Mouse (Mus musculus) adrenal gland, postnatal 10 days (tissue): ENCODE measurements around the gene 3110082J24Rik. TPM values are rescaled to one million over a fixed set of nuclear protein-coding genes. Genes with fewer than 3 reads are reported as not detected.
A peak's percentile ranks its signal among the peaks of the same experiment; 100 is the strongest.

Experiments
- DNase-seq: peaks from one replicate; pipeline ENCODE4 v3.0.0; 2021; ENCODE audit warnings: mixed read lengths
- total RNA-seq, 2 experiments: library from RNA; stranded (reverse); gene quantifications; 2 replicates each; pipeline ENCODE4 v1.2.3; 2021

3110082J24Rik gene
- total RNA-seq, 2 experiments from 2014 or later = not detected

DNA sequence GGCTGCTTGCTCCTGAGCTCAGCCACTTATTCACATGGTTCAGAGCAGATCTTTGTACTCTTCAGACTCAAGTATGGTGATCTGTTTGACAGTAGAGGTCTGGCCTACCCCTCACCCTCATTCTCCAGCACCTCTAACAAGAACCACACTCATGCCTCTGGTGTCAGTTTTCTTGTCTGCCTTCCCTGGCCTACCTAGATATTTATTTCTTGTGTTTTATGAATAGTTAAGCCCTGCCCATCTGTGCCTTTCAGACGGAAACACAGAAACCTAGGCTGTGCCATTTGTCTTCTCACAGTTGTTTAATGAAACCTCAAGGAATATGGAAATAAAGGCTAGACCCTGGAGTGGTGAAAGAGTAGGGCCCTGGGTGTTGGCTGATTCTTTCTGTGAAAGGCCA, 12.1 kb upstream of the 3110082J24Rik start:
- DNase-seq = no peak

DNA sequence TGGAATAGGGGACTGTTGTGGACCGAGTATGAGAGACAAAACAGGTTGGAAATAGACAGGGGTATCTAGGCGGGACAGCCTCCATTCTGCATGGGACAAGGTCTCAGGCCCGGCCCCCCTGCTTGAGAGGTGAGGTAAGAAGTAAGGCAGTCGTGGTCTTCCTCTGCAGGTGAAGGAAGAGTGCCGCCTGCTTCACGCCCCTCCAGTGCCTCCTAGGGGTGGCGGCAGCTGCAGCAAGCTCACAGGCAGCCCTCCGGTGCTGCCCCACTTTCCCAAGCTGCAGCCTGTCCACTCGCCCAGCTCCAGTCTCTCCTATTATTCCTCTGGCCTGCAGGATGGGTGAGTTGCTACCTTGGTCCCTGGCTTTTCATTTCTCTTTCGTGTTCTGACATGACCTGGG, 9.8 kb upstream of the 3110082J24Rik start:
- no peak for DNase-seq

DNA sequence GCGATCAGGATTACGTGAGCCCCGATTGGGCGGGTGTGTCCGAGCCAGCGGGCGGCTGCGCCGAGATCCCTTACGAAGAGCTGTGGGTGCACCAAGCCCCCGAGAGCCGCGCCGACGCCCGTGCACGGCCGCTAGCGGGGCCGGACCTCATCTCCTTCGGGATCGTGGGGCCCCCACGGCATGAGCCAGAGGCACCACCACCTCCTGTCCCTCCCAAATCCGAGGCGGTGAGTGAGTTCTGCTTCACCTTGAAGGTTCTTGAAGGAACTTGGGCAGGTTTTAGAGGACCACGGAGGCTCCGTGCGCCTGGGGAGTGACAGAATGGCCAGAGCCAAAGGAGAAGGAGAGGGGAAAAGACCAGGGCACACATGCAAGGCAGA, 8.9 kb upstream of the 3110082J24Rik start:
- no peak for DNase-seq

DNA sequence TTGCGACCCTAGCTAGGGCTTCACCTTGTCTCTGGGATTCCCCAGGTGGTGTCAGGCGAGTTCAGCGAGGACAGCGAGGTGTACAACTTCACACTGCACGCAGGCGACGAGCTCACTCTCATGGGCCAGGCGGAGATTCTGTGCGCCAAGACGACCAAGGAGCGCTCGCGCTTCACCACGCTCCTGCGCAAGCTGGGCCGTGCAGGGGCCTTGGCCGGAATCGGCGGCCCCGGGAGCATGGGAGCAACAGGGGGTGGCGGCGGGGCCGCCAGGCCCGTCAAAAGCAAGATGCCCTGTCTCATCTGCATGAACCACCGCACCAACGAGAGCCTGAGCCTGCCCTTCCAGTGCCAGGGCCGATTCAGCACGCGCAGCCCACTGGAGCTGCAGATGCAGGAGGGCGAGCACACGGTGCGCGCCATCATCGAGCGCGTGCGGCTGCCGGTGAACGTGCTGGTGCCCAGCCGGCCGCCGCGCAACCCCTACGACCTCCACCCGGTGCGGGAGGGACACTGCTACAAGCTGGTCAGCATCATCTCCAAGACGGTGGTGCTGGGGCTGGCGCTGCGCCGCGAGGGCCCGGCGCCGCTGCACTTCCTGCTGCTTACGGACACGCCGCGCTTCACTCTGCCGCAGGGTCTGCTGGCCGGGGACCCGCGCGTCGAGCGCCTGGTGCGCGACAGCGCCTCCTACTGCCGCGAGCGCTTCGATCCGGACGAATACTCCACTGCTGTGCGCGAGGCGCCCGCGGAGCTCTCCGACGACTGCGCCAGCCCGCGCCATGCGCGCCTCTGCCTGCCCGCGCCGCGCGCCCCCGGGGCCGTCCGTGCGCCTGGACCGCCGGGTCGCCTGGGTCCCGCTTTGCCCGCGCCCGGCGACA, 8.2 kb upstream of the 3110082J24Rik start:
- peak; percentile 82 for DNase-seq

DNA sequence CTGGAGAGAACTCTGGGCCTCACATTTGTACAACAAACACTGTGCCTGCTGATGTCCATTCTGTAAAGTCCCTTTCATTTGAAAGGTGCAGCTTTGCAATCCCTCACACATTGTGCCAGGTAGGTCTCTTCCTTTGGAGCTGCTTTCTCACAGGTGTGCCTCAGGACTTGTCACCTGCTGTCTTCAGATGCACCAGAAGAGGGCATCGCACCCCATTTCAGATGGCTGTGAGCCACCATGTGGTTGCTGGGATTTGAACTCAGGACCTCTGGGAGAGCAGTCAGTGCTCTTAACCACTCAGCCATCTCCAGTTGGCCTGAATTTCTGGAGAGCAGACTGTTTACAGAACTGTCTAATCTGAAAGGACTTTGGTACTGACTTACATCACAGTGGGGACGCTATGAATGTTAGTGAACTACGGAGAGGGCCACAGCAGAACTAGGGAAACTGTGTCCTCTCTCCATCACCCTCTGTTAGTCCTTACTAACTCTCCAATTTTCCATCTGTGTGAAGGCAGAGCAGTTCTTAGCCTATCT, 6.7 kb upstream of the 3110082J24Rik start:
- no peak for DNase-seq

DNA sequence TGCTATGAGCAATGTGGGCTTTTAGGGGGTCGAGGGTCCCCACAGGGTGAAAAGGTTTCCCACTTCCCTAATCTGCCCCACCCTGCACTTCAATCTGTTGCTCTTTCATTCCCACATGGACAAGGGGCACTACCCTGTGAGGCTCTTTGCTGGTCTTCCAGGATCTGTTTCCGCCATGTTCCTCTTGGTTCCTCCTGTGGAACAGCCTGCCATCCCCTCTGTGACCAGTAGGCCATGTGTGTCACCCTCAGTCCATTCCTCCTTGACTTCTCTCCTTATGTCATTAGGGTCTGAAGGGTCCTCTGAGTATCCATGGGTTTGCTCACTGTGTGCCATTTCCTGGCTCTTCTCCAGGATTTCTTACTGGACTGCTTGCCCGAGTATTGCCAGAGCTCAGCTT, 5.9 kb upstream of the 3110082J24Rik start:
- DNase-seq = no peak

DNA sequence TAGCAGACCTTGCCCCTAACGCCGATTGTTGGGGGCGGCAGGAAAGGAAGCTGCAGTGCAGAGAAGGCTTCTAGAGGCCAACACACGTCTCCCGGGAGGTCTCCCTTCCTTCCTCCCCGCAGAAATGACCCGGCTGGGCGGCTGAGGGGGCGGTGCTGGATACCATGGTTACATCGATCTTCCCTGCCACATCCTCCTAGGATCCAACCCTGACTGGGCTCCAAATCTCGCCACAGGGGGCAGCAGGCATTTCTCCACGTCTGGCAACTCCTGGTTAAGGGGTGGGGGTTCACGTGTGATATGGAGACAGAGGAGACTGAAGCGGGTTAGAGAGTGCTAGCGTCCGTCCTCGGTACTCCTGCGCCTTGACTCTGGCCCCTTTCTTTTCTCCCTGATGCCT, 5.2 kb upstream of the 3110082J24Rik start:
- peak; percentile 52 for DNase-seq

DNA sequence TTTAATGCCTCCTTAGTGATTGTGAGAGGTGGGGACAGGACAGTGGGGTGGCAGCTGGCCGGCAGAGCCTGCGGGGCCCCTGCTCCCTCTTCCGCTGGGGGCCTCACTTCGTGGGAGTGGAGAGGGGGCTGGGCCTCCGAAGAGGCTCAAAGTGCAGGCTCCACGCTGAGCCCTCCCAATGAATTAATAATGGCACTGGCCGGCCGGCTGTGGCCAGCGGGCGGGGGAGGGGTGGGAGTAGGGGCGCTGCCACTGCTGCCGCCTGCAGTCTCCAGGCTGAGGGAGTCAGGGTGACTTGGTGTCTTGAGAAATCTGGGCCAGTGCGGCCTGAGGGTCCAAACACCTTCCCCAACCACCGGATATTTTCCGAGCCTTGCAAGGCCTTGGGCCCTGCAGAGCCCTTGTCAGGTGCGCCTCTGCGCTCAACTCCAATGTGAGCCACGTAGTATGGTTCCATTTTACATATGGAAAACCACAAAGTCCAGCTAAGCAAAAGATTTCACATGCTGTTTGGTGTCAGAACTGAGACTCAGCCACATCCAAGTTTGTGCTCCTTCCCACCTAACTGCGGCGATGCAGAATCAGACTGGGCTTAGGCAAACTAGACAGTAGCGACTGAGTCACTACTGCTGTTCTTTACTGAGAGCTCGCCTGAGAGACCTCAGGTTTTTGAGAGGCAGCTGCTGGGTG, 4.6 kb upstream of the 3110082J24Rik start:
- DNase-seq = no peak

DNA sequence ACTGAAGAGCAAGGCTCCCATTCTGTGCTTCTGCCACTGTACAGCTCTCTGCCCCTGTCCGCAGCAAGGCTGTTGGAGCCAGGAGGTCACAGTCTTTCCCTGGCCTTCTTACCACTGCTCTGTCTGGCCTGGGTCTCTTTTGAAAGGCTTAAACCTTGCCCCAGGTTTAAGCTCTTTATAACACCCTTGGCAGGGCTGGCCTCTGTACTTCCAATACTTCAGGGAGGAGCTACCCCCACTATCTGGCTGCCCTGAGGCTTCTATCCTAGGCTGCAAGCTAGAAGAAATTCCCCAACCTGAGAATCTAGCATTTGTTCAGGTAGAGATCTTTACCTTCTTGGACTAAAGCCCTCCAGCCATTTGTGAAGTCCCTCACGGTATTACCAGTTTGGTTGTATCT, 4.0 kb upstream of the 3110082J24Rik start:
- no peak for DNase-seq

DNA sequence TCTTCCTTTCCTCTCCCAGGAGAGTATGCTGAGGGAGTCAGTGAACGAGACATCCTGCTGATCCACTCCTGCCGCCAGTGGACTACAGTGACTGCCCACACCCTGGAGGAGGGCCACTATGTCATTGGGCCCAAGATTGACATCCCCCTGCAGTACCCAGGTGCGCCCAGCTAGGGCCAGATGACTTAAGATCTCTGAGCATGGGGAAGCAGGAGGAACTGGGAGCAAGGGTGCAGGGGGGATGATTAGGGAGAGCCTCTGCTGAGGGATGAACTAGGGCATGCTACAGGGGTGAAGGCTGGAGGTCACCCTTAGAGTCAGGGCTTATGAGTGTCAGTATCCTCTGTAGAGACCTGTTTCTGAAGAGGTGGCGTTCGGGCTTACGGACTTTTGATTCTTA, 2.3 kb upstream of the 3110082J24Rik start:
- no peak for DNase-seq

DNA sequence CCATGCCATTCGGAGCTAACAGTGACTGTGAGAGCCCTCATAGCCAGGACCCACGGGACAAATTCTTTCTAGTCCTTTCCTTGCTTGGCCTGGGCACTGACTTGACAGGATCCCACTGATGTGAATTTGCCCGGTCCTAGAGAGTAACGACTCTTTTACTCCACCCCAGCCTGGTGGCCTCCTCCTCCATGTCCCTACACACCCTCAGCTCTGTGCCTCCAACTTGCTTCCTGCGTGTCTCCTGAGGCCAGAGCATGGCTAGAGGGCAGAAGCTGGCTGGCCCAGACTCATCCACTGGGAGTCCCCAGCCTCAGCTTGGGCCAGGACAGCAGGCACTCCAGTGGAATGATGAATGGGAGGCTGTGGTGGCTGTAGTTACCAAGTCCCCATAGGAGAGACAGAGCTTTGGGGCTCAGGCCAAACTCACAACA, 1.7 kb upstream of the 3110082J24Rik start:
- peak; percentile 68 for DNase-seq

DNA sequence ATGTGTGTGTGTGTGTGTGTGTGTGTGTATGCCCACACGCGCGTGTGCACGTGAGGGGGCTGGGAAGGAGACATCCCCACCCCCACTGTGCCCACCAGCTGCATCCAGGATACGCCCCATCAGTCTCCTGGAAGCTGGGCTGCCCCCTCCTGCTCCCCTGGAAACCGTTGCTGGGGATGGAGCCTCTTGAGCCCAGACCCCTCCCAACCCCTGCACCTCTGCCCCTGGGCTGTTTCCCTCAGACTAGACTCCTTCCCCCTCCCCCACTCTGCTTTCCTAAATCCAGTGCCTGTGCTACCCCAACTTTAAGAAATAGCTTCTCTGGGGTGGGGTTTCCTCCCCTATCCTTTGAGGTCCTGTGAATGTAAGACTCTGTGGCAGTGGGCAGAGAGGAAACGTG, 1.3 kb upstream of the 3110082J24Rik start:
- no peak for DNase-seq

DNA sequence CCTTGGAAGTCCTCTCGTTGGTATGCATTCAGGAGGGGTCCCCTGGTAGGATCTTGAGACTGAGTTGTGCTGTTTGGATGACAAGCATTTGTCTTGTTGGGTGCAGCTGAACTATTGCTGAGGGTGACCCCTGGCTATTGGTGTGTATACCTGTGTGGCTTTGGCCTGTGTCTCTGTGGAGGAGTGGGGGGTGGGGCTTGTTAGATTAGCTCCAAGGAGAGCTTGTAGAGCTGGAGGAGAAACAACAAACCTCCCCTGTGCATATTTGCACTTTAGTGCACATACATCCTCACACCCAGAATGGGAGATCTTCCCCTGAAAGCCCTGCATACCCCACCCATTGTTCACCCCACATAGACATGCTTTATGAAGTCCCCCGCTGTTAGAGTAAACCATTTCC, 870 bp upstream of the 3110082J24Rik start:
- DNase-seq = no peak

DNA sequence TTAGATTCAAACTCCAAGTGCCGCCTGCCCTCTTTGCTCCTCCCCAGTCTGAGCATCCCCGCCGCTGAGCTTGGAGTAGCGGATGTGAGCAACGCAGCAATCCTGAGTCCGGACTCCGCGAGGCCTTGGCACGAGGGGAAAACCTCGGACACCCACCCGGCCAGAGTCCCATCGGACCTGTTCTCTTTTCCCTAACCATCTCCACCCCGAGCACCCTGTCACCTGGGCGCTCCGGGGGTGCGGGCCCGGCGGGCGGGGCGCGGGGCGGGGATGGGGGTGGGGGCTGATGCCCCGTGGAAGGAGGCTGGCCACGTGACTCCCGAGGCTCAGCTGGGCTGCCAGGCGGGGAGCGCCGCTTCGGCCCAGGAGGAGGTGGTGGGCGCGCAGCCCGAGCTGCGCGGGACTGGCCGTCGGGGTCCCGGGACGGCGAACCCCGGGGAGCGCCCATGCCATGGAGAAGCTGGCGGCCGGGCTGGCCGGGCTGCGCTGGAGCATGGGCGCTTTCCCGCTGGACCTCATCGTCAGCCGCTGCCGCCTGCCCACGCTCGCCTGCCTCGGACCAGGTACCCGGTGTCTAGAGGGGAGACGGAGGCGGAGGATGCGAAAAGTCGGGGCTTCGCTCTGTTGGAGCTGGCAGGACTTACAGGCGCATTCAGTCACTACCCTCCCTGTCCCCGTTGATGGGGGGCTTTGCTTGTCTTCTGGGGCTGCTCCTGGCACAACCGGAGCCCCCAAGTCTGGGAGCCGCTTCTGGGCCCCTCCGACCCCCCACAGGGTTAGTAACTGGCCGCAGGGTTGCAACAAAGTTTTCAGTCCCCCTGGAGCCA, 832 bp downstream of the 3110082J24Rik start, which contains the start of gene Garem2:
TSS of gene Garem2 (plus strand) at position 321 of the 827 bp plus-strand sequence.
- no peak for DNase-seq

DNA sequence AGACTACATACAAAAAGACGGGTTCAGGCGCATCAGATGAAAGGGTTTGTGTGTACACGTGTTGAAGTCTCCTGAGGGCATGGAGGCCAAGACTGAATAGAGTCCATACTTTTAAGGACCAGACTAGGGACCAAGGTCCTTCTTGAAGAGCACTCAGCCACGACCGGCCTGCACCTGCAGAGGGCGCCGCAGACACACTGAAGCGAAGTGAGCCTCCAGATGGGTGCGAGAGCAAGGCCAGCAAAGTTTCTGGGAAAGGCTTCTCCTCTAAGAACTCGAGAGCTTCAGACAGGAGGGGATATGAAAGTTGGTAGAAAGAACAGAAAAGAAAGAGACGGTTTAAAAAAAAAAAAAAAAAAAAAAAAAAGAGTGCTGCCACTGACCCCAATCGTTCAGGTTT, 1.5 kb downstream of the 3110082J24Rik start:
- DNase-seq = peak; percentile 76

DNA sequence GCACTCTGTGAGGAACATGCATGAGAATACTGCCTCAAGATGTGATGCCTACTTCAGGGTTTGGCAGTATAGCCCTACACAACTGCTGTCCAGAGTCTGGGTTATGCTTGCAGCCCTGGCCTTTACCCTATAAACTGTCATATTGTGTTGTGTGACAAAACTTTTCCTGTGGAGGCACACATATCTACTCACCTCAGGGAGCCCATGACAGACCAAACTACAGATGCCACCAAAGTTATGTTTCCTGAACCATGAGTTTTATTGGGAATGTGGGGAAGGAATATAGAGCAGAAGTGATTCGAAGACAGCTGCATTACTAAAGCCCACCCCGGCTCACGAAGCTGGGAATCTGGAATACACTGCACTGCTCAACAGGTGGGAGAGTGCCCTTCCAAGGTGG, 2.5 kb downstream of the 3110082J24Rik start:
- no peak for DNase-seq

DNA sequence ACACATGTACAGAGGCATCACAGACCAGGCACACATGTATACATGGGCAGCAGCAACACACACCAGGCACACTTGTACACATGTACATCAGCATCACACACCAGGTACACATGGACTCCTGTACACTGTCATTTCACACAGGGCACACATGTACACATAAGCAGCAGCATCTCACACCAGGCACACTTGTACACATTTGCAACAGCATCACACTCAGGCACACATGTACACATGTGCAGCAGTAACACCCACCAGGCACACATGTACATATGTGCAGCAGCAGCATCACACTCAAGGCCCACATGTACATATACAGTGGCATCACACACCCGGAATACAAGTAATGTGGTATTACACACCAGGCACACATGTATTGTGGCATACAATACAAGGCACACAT, 7.6 kb downstream of the 3110082J24Rik start:
- no peak for DNase-seq

DNA sequence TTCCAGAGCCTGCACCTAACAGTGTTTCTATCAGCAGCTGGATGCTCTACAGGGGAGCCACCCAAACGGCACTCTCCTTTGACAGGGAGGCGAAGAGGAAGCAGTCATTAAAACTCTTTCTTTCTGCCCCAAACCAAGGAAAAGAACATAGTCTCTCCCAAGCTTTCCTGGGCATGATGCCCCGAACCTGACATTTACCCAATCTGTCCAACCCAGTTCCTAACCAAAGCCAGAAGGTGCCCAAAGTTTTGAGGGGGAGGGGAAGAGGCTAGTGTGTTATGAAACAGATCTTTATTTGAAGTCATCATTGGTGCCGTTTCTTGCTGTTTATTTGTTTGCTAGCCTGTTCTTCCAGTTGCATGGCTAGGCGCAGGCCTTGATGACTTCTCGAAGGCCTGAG, 10.2 kb downstream of the 3110082J24Rik start:
- DNase-seq = no peak

DNA sequence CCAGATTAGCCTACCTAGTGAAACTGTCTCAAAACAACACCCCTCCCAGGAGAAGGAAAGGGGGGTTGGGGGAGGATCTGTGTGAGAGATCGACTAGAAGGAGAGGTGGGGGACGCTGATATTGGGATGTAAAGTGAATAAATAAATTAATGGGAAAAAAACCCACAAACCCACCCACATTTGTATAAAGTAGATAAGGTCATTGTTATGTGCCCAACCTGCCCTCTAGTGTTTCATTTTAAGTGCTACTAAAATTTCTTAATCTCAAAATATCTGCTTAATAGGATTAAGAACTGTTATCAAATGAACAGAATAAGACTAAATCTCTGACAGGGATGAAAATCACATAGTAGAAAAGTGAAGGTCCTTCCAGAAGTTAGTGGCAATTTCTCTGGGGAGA, 11.5 kb downstream of the 3110082J24Rik start:
- no peak for DNase-seq

DNA sequence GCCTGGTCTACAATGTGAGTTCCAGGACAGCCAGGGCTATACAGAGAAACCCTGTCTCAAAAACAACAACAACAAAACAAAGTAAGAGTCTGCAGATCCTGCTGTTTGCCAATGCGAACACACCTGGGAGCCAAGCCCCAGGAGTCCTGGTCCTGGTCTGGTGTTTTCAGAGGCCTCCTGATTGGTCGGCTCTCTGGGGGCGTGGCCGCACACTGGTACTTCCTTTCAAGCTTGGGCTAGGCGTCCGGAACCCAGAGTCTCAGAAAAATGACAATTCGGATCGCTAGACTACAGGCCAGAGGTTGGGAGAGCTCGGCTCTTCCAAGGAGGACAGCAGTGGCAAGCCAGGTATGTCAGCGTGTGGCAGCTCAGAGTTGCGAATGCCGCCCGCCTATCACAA, 13.2 kb downstream of the 3110082J24Rik start:
- no peak for DNase-seq

DNA sequence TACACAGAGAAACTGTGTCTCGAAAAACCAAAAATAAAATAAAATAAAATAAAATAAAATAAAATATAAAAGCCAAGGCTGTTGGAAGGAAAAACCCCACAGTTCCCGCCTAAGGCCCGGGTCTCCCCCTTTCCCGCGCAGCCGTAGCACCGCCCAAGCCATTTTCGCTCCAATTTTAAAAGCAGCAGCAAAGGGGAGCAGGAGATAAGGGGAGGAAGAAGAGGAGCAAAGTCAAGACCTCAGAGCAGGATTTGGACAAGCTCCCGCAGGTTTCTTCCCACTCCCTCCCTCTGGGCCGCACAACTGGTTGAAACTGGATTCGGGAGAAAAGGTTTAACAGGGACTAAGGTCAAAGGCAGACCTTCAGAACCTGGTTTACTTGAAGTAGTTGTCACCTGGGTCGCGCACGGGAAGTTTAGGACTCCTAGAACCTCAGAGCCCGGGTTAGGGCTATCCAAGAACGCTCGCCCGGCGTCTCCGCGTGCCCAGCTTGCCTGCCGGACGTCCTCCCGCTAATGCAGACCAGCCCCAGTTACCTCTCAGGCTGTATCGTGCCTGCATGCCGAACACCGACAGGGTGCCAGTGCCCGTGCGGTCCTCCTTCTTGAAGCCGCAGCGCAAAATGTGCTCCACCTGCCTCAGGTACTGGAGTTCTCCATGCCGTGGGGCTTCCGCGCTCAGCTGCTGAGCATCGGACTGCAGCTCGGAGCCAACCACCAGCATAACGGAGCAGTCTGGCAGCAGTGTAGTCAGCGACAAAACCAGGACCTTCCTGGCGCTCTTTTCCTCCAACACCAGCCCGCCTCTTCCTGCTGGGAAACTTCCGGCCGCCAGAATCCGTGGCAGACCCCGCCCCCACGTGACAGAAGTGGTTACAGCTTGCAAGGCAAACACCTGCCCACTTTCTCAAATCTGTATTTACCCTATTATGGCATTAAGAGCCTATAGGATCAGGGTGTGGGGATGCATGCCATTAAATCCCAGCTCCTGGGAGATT, 32.8 kb downstream of the 3110082J24Rik start, which contains the start of gene Tyms:
TSS of gene Tyms (minus strand) at position 793 of the 997 bp plus-strand sequence.
- peak; percentile 91 for DNase-seq
